9 mouse cellular contexts compared by ENCODE assay signal in genomic region chr16:10786782-10787547, GRCm38 (mm10). TPM values are rescaled to one million over a fixed set of nuclear protein-coding genes. Genes with fewer than 3 reads are reported as not detected.
DNase-seq lines count a peak whose midpoint lies in the region; ATAC-seq lines count a peak whose summit lies in the region.
"Had no signal": no experiment of that assay in that cellular context is flagged by ENCODE, and none has a peak within 500 bp of the region (broad histone marks: within the 10 kb centered on the region; RNA-seq: fewer than 3 reads in every experiment).

No protein-coding gene starts in this region.

- H3K36me3 ChIP-seq in erythroblast, embryonic 14.5 days (ENCODE audit: control insufficient read depth): no peaks in the 10 kb centered on the region
- H3K36me3 ChIP-seq in lung, embryonic 16.5 days (ENCODE audit: control insufficient read depth, insufficient read depth, low read length): no peaks in the 10 kb centered on the region
- no peaks in the 10 kb centered on the region for H3K36me3 ChIP-seq in heart, embryonic 14.5 days (ENCODE audit: control insufficient read depth, insufficient read depth, low read length)
- no peaks in the 10 kb centered on the region for H3K36me3 ChIP-seq in neural tube, embryonic 13.5 days

- peak overlapping the region; percentile 90 for H3K4me3 ChIP-seq in erythroblast, embryonic 14.5 days (replicated peaks)
- no peak overlapping the region for H3K4me3 ChIP-seq in lung, embryonic 16.5 days (ENCODE audit: low read length)
- H3K4me3 ChIP-seq in heart, embryonic 14.5 days (ENCODE audit: control insufficient read depth in 1 of 2, insufficient read depth in 1 of 2, low read depth in 1 of 2, low read length in 2 of 2): no peak overlapping the region
- H3K4me3 ChIP-seq in neural tube, embryonic 13.5 days: no peak overlapping the region

- ATAC-seq in erythroblast, adult 5-6 weeks (replicated peaks; ENCODE audit: low FRiP score, poor library complexity, severe bottlenecking): no peak
- ATAC-seq in lung, embryonic 16.5 days (ENCODE audit: low read depth): no peak
- ATAC-seq in heart, embryonic 14.5 days (ENCODE audit: insufficient number of reproducible peaks, insufficient read depth, low FRiP score, low read depth): no peak
- no peak for ATAC-seq in neural tube, embryonic 13.5 days (ENCODE audit: low read depth)
- no peak for ATAC-seq in granulocyte monocyte progenitor cell, adult 5-6 weeks (replicated peaks; ENCODE audit: poor library complexity, severe bottlenecking)

- peaks cover 7% of the 10 kb centered on the region; the same call in 1 of the 2 replicates for H3K9me3 ChIP-seq in erythroblast, embryonic 14.5 days (ENCODE audit: control insufficient read depth, low read length)
- H3K9me3 ChIP-seq in lung, embryonic 16.5 days (ENCODE audit: control insufficient read depth, low read length): no peaks in the 10 kb centered on the region
- H3K9me3 ChIP-seq in heart, embryonic 14.5 days (ENCODE audit: control insufficient read depth, low read length): no peaks in the 10 kb centered on the region
- H3K9me3 ChIP-seq in neural tube, embryonic 13.5 days: no peaks in the 10 kb centered on the region

- WGBS in lung, embryonic 16.5 days: 58% methylated on average over 4 of the region's 4 CpGs
- WGBS in heart, embryonic 14.5 days: 40% methylated on average over 4 of the region's 4 CpGs
- 64% methylated on average over 4 of the region's 4 CpGs for WGBS in neural tube, embryonic 13.5 days

- H3K9ac ChIP-seq in lung, embryonic 16.5 days (ENCODE audit: low read length): no peak overlapping the region
- H3K9ac ChIP-seq in heart, embryonic 14.5 days (ENCODE audit: low read length): no peak overlapping the region
- H3K9ac ChIP-seq in neural tube, embryonic 13.5 days: 0 out of 2 replicates have a peak overlapping the region, but pooled peaks have one; percentile 80

- H3K27me3 ChIP-seq in erythroblast, embryonic 14.5 days (ENCODE audit: control insufficient read depth): peaks cover 41% of the 10 kb centered on the region
- no peaks in the 10 kb centered on the region for H3K27me3 ChIP-seq in lung, embryonic 16.5 days (ENCODE audit: control insufficient read depth, insufficient read depth, low read depth, low read length)
- H3K27me3 ChIP-seq in heart, embryonic 14.5 days (ENCODE audit: control insufficient read depth, insufficient read depth, low read length): no peaks in the 10 kb centered on the region
- H3K27me3 ChIP-seq in neural tube, embryonic 13.5 days: peaks cover 24% of the 10 kb centered on the region

- peak overlapping the region; percentile 98; the same call in 1 of the 2 replicates for H3K27ac ChIP-seq in lung, embryonic 16.5 days (ENCODE audit: low read length)
- peak overlapping the region; percentile 75 to 97 for H3K27ac ChIP-seq in heart, embryonic 14.5 days (replicated peaks in 1 of 2; ENCODE audit: control insufficient read depth in 1 of 2, insufficient read depth in 1 of 2, low read depth in 2 of 2, low read length in 2 of 2)
- H3K27ac ChIP-seq in neural tube, embryonic 13.5 days (replicated peaks): no peak overlapping the region

- peaks cover 26% of the 10 kb centered on the region for H3K4me1 ChIP-seq in erythroblast, embryonic 14.5 days (ENCODE audit: control insufficient read depth)
- H3K4me1 ChIP-seq in lung, embryonic 16.5 days (replicated peaks; ENCODE audit: control insufficient read depth, insufficient read depth, low read length): peaks cover 29% of the 10 kb centered on the region
- peaks cover 26 to 42% of the 10 kb centered on the region in 2 experiments for H3K4me1 ChIP-seq in heart, embryonic 14.5 days (ENCODE audit: control insufficient read depth in 2 of 2, insufficient read depth in 2 of 2, low read length in 2 of 2)
- peaks cover 43% of the 10 kb centered on the region for H3K4me1 ChIP-seq in neural tube, embryonic 13.5 days (replicated peaks)

- no peak overlapping the region for H3K4me2 ChIP-seq in lung, embryonic 16.5 days (ENCODE audit: low read depth, low read length)
- 0 out of 2 replicates have a peak overlapping the region, but pooled peaks have one; percentile 94 for H3K4me2 ChIP-seq in heart, embryonic 14.5 days (ENCODE audit: low read length)
- peak overlapping the region; percentile 99; the same call in 1 of the 2 replicates for H3K4me2 ChIP-seq in neural tube, embryonic 13.5 days

- no peak for DNase-seq in lung, adult 18-20 months
- DNase-seq in urinary bladder, adult 2 months (ENCODE audit: low spot score): no peak

RNA-seq across cellular contexts. Expression of gene Tnp2, which starts 1.5 kb away (rescaled TPM):
- not detected in 2 replicates for polyA plus RNA-seq in erythroblast, embryonic 14.5 days (2012)
- not detected in 2 replicates for total RNA-seq in erythroblast, adult 5-6 weeks (2015; ENCODE audit: low replicate concordance)
- not detected in 2 replicates for total RNA-seq in erythroblast, adult 5-6 weeks (2017; ENCODE audit: low replicate concordance)
- not detected in 2 replicates for polyA plus RNA-seq in lung, embryonic 16.5 days (2015; fragmentation: Nextera tagmentation; extraction: Ambion mirVana)
- polyA plus RNA-seq in heart, embryonic 14.5 days (2014; fragmentation: Nextera tagmentation; extraction: Ambion mirVana): not detected in 2 replicates
- not detected in 2 replicates for polyA plus RNA-seq in neural tube, embryonic 13.5 days (2015; fragmentation: Nextera tagmentation; extraction: Ambion mirVana)
- not detected in 2 replicates for total RNA-seq in granulocyte monocyte progenitor cell, adult 5-6 weeks (2014; fragmentation: Nextera tagmentation)
- total RNA-seq in granulocyte monocyte progenitor cell, adult 5-6 weeks (2017): not detected in 2 replicates
- polyA plus RNA-seq in urinary bladder, adult 2 months (2012; rRNA removed): not detected in 2 replicates
- polyA plus RNA-seq: brain, embryonic 14.5 days had no signal

RNA-seq across cellular contexts. Expression of gene Socs1, which starts 1.6 kb away (rescaled TPM):
- polyA plus RNA-seq in erythroblast, embryonic 14.5 days (2012): 0.13 and 0.19 TPM in 2 replicates
- total RNA-seq in erythroblast, adult 5-6 weeks (2015; ENCODE audit: low replicate concordance): 0.84 TPM in 1 of 2 replicates, not detected in the other
- 0.56 and 1.2 TPM in 2 replicates for total RNA-seq in erythroblast, adult 5-6 weeks (2017; ENCODE audit: low replicate concordance)
- 6.8 and 8.7 TPM in 2 replicates for polyA plus RNA-seq in lung, embryonic 16.5 days (2015; fragmentation: Nextera tagmentation; extraction: Ambion mirVana)
- polyA plus RNA-seq in heart, embryonic 14.5 days (2014; fragmentation: Nextera tagmentation; extraction: Ambion mirVana): 4.0 and 4.3 TPM in 2 replicates
- polyA plus RNA-seq in neural tube, embryonic 13.5 days (2015; fragmentation: Nextera tagmentation; extraction: Ambion mirVana): 3.7 and 4.2 TPM in 2 replicates
- 0.41 TPM in 1 of 2 replicates, not detected in the other for total RNA-seq in granulocyte monocyte progenitor cell, adult 5-6 weeks (2014; fragmentation: Nextera tagmentation)
- total RNA-seq in granulocyte monocyte progenitor cell, adult 5-6 weeks (2017): 1.2 TPM in 2 replicates
- 3.9 TPM in 2 replicates for polyA plus RNA-seq in urinary bladder, adult 2 months (2012; rRNA removed)

RNA-seq across cellular contexts. Expression of gene Prm3, which starts 3.7 kb away (rescaled TPM):
- polyA plus RNA-seq in erythroblast, embryonic 14.5 days (2012): not detected in 2 replicates
- total RNA-seq in erythroblast, adult 5-6 weeks (2015; ENCODE audit: low replicate concordance): not detected in 2 replicates
- not detected in 2 replicates for total RNA-seq in erythroblast, adult 5-6 weeks (2017; ENCODE audit: low replicate concordance)
- not detected in 2 replicates for polyA plus RNA-seq in lung, embryonic 16.5 days (2015; fragmentation: Nextera tagmentation; extraction: Ambion mirVana)
- not detected in 2 replicates for polyA plus RNA-seq in heart, embryonic 14.5 days (2014; fragmentation: Nextera tagmentation; extraction: Ambion mirVana)
- polyA plus RNA-seq in neural tube, embryonic 13.5 days (2015; fragmentation: Nextera tagmentation; extraction: Ambion mirVana): not detected in 2 replicates
- not detected in 2 replicates for total RNA-seq in granulocyte monocyte progenitor cell, adult 5-6 weeks (2014; fragmentation: Nextera tagmentation)
- not detected in 2 replicates for total RNA-seq in granulocyte monocyte progenitor cell, adult 5-6 weeks (2017)
- polyA plus RNA-seq in urinary bladder, adult 2 months (2012; rRNA removed): not detected in 2 replicates
- polyA plus RNA-seq: brain, embryonic 14.5 days had no signal

RNA-seq across cellular contexts. Expression of gene Prm2, which starts 9.0 kb away (rescaled TPM):
- not detected in 2 replicates for polyA plus RNA-seq in erythroblast, embryonic 14.5 days (2012)
- not detected in 2 replicates for total RNA-seq in erythroblast, adult 5-6 weeks (2015; ENCODE audit: low replicate concordance)
- total RNA-seq in erythroblast, adult 5-6 weeks (2017; ENCODE audit: low replicate concordance): not detected in 2 replicates
- not detected in 2 replicates for polyA plus RNA-seq in lung, embryonic 16.5 days (2015; fragmentation: Nextera tagmentation; extraction: Ambion mirVana)
- polyA plus RNA-seq in heart, embryonic 14.5 days (2014; fragmentation: Nextera tagmentation; extraction: Ambion mirVana): not detected in 2 replicates
- not detected in 2 replicates for polyA plus RNA-seq in neural tube, embryonic 13.5 days (2015; fragmentation: Nextera tagmentation; extraction: Ambion mirVana)
- not detected in 2 replicates for total RNA-seq in granulocyte monocyte progenitor cell, adult 5-6 weeks (2014; fragmentation: Nextera tagmentation)
- not detected in 2 replicates for total RNA-seq in granulocyte monocyte progenitor cell, adult 5-6 weeks (2017)
- not detected in 2 replicates for polyA plus RNA-seq in urinary bladder, adult 2 months (2012; rRNA removed)
- polyA plus RNA-seq: brain, embryonic 14.5 days had no signal

RNA-seq across cellular contexts. Expression of gene Prm1, which starts 18.7 kb away (rescaled TPM):
- not detected in 2 replicates for polyA plus RNA-seq in erythroblast, embryonic 14.5 days (2012)
- not detected in 2 replicates for total RNA-seq in erythroblast, adult 5-6 weeks (2015; ENCODE audit: low replicate concordance)
- not detected in 2 replicates for total RNA-seq in erythroblast, adult 5-6 weeks (2017; ENCODE audit: low replicate concordance)
- polyA plus RNA-seq in lung, embryonic 16.5 days (2015; fragmentation: Nextera tagmentation; extraction: Ambion mirVana): not detected in 2 replicates
- polyA plus RNA-seq in heart, embryonic 14.5 days (2014; fragmentation: Nextera tagmentation; extraction: Ambion mirVana): not detected in 2 replicates
- 0.64 TPM in 1 of 2 replicates, not detected in the other for polyA plus RNA-seq in neural tube, embryonic 13.5 days (2015; fragmentation: Nextera tagmentation; extraction: Ambion mirVana)
- not detected in 2 replicates for total RNA-seq in granulocyte monocyte progenitor cell, adult 5-6 weeks (2014; fragmentation: Nextera tagmentation)
- not detected in 2 replicates for total RNA-seq in granulocyte monocyte progenitor cell, adult 5-6 weeks (2017)
- not detected in 2 replicates for polyA plus RNA-seq in urinary bladder, adult 2 months (2012; rRNA removed)
- polyA plus RNA-seq: brain, embryonic 14.5 days had no signal
